Mouse (Mus musculus) left cerebral cortex, adult 8-10 months (tissue): Measurements from ENCODE around the gene Cct2. TPM values are rescaled to one million over a fixed set of nuclear protein-coding genes. Genes with fewer than 3 reads are reported as not detected.

ENCODE experiments used
- DNase-seq, 2 experiments: peaks; one replicate each; pipeline ENCODE4 v3.0.0; 2022; ENCODE audit warnings: low spot score in 2 of 2
- total RNA-seq, 4 experiments: library from RNA; stranded (reverse); gene quantifications; 2 replicates each; pipeline ENCODE4 v1.2.4; 2022

Gene Cct2
- 100 to 1,000 TPM; 148 to 155 (median 154) TPM for total RNA-seq

- DNase-seq = peak; percentile 75 to 85
Observed at GRCm38 (mm10) chr10:117063254-117064021, at the start of gene Cct2. Cct2 (minus strand) TSS chr10:117063814.

GRCm38 (mm10) chr10:117112545-117112944, 48.9 kb upstream of the Cct2 start:
- no peak for DNase-seq

GRCm38 (mm10) chr10:117111455-117111854, 47.8 kb upstream of the Cct2 start:
- DNase-seq = no peak

GRCm38 (mm10) chr10:117110271-117110670, 46.7 kb upstream of the Cct2 start:
- DNase-seq = no peak

- DNase-seq = no peak
Observed at GRCm38 (mm10) chr10:117106686-117107085, 43.1 kb upstream of the Cct2 start.

- DNase-seq = no peak
Observed at GRCm38 (mm10) chr10:117106244-117106643, 42.6 kb upstream of the Cct2 start.

- no peak for DNase-seq
Observed at GRCm38 (mm10) chr10:117105015-117105414, 41.4 kb upstream of the Cct2 start.

GRCm38 (mm10) chr10:117103854-117104598, 40.4 kb upstream of the Cct2 start:
- no peak for DNase-seq

- no peak for DNase-seq
Observed at GRCm38 (mm10) chr10:117100175-117100574, 36.6 kb upstream of the Cct2 start.

GRCm38 (mm10) chr10:117097116-117097698, 33.6 kb upstream of the Cct2 start:
- no peak for DNase-seq

GRCm38 (mm10) chr10:117096096-117096495, 32.5 kb upstream of the Cct2 start:
- no peak for DNase-seq

- DNase-seq = peak in 1 of 2 experiments; percentile 26
Observed at GRCm38 (mm10) chr10:117094504-117095329, 31.1 kb upstream of the Cct2 start.

- DNase-seq = no peak
Observed at GRCm38 (mm10) chr10:117089628-117090027, 26.0 kb upstream of the Cct2 start.

GRCm38 (mm10) chr10:117081914-117082359, 18.3 kb upstream of the Cct2 start:
- DNase-seq = no peak

GRCm38 (mm10) chr10:117081326-117081725, 17.7 kb upstream of the Cct2 start:
- DNase-seq = no peak

- no peak for DNase-seq
Observed at GRCm38 (mm10) chr10:117078284-117078683, 14.7 kb upstream of the Cct2 start.

GRCm38 (mm10) chr10:117073176-117073575, 9.6 kb upstream of the Cct2 start:
- no peak for DNase-seq

GRCm38 (mm10) chr10:117072191-117072888, 8.7 kb upstream of the Cct2 start:
- no peak for DNase-seq

- DNase-seq = no peak
Observed at GRCm38 (mm10) chr10:117069109-117069508, 5.5 kb upstream of the Cct2 start.

GRCm38 (mm10) chr10:117064076-117064475, 462 bp upstream of the Cct2 start:
- DNase-seq = no peak

- no peak for DNase-seq
Observed at GRCm38 (mm10) chr10:117062894-117063253, 740 bp downstream of the Cct2 start.
